Mouse (Mus musculus) ES-E14 (cell line): ENCODE results near the gene Hist4h4. TPM values are rescaled to one million over a fixed set of nuclear protein-coding genes. Genes with fewer than 3 reads are reported as not detected.
"Not testable (repeated sequence)": the region's sequence is repeated elsewhere in the genome, so short reads cannot be mapped to it uniquely, and the experiment has no call there.

Experiments
- DNase-seq: peaks from one replicate; pipeline ENCODE4 v3.0.0-alpha.2; 2013; ENCODE audit warnings: low read depth, low spot score
- H3K27ac ChIP-seq: 2 replicates; pipeline ENCODE4 v1.5.1; 2012; ENCODE audit warnings: low read depth, mild to moderate bottlenecking, low read length, moderate library complexity, mixed read lengths; ENCODE audit not compliant: poor library complexity, insufficient read depth, severe bottlenecking
- H3K36me3 ChIP-seq: 2 replicates; pipeline ENCODE4 v1.6.1; 2012; ENCODE audit warnings: mild to moderate bottlenecking, low read length, moderate library complexity, mixed read lengths; ENCODE audit not compliant: control insufficient read depth, poor library complexity, insufficient read depth, severe bottlenecking
- H3K4me1 ChIP-seq, 2 experiments: fragments of 150-350 bp in 1 of 2; sonication (generic) in 1 of 2; 2 replicates each; pipeline ENCODE4 v1.6.1; 2012; ENCODE audit warnings: low read length in 2 of 2, mild to moderate bottlenecking in 1 of 2, mixed read lengths in 1 of 2; ENCODE audit not compliant: control insufficient read depth in 2 of 2, insufficient read depth in 2 of 2, poor library complexity in 1 of 2
- H3K4me3 ChIP-seq, 2 experiments: fragments of 150-350 bp in 1 of 2; sonication (generic) in 1 of 2; 2 replicates each; pipeline ENCODE4 v1.5.1; 2012; ENCODE audit warnings: low read length in 2 of 2, low read depth in 1 of 2, mild to moderate bottlenecking in 1 of 2, mixed read lengths in 1 of 2; ENCODE audit not compliant: insufficient read depth in 1 of 2, poor library complexity in 1 of 2, severe bottlenecking in 1 of 2
- H3K9ac ChIP-seq: 2 replicates; pipeline ENCODE4 v1.6.1; 2012; ENCODE audit warnings: low read depth, mild to moderate bottlenecking, low read length, mixed read lengths; ENCODE audit not compliant: poor library complexity, insufficient read depth, severe bottlenecking
- H3K9me3 ChIP-seq: fragments of 150-350 bp; sonication (generic); 2 replicates; pipeline ENCODE4 v1.6.1; 2012; ENCODE audit warnings: low read depth, mild to moderate bottlenecking, low read length; ENCODE audit not compliant: control insufficient read depth, insufficient read depth
- CHD2 ChIP-seq: IDR thresholded peaks from 2 replicates; pipeline ENCODE4 v1.6.1; 2014; ENCODE audit warnings: mild to moderate bottlenecking, low read depth, low read length, inconsistent platforms
- HCFC1 ChIP-seq: IDR thresholded peaks from 2 replicates; pipeline ENCODE4 v1.6.1; 2012; ENCODE audit warnings: low read length, inconsistent platforms, borderline replicate concordance; ENCODE audit not compliant: insufficient read depth
- MAFK ChIP-seq: IDR thresholded peaks from 2 replicates; pipeline ENCODE4 v1.6.1; 2014; ENCODE audit warnings: mild to moderate bottlenecking, low read depth, low read length, inconsistent platforms; ENCODE audit not compliant: insufficient read depth
- ZC3H11A ChIP-seq: IDR thresholded peaks from 2 replicates; pipeline ENCODE4 v1.6.1; 2012; ENCODE audit warnings: low read depth, mild to moderate bottlenecking, inconsistent platforms, low read length, borderline replicate concordance
- ZNF384 ChIP-seq: IDR thresholded peaks from 2 replicates; pipeline ENCODE4 v1.6.1; 2012; ENCODE audit warnings: low read depth, low read length, inconsistent platforms
- in situ Hi-C, 2 experiments: fragments of 600-800 bp; cut with MboI; formaldehyde crosslinking; loops; one replicate each; pipeline ENCODE4 v1.15.1; 2025; ENCODE audit warnings: low sequenced_read_pairs in 2 of 2, inconsistent platforms in 1 of 2; ENCODE audit not compliant: unreplicated experiment in 2 of 2
- total RNA-seq: library from RNA; depleted of rRNA; stranded (reverse); fragments of 300-350 nt; gene quantifications from 2 replicates; pipeline ENCODE4 v1.2.3, GENCODE M21; 2012

Hist4h4 gene
- total RNA-seq, 1 experiment: 110 TPM

- Histone ChIP-seq H3K4me1 (peaks cover 4 to 7% of the 10 kb centered on the region in 2 experiments; a peak in 1 of 4 replicates), H3K36me3 (peaks cover 3% of the 10 kb centered on the region; the same call in 1 of the 2 replicates), H3K4me3 (peak overlapping the region; percentile 14 to 23; a peak in 2 of 4 replicates), H3K27ac (no peak overlapping the region), H3K9me3 (no peaks in the 10 kb centered on the region), H3K9ac (no peak overlapping the region)
- no peak for DNase-seq
- no peak for TF ChIP-seq MAFK
- in situ Hi-C loops: no loop called here
Observed at GRCm38 (mm10) chr6:136804705-136805408, 642 bp upstream of the Hist4h4 start.

DNA sequence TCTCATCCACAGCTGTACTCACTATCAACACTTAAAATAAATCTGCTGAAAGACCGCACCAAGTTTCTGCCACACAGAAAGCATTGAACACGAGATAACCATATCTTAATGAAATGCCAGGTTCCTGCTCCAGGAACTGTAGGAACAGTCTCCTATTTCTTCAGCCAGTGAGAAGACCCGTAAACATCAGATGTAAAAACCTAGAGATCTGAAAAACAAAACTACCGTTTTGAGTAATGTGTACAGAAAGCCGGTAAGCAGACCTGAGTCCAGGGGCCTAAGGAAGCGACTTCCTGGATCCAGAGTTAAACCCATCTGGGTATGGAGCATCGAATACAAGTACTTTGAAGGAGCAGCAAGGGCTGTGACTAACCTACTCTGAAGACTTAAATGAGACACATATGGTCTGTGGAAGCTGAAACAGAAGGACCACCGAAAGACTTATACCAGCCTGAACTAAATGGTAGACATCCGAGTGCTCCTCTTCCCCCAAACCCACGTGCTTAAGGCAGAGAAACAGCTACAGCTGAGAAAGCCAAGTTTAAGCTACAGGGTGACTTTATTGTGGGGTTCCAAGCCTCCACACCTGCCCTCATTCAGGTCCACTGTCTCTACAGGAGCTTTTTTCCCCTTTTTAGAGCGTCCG is 999 bp downstream of the Hist4h4 start:
- no peak for DNase-seq
- H3K9me3 ChIP-seq: no peaks in the 10 kb centered on the region
- no peak for TF ChIP-seq ZC3H11A
- no peak for TF ChIP-seq ZNF384
- TF ChIP-seq CHD2: 0 out of 2 replicates have a peak, but pooled peaks have one; percentile 29
- TF ChIP-seq HCFC1: no peak
- no peaks in the 10 kb centered on the region for H3K36me3 ChIP-seq
- in situ Hi-C loops: no loop called here
- H3K4me1 ChIP-seq: peaks cover 4 to 5% of the 10 kb centered on the region in 2 experiments; a peak in 1 of 4 replicates
- H3K27ac ChIP-seq: no peak overlapping the region; the same call in 1 of the 2 replicates
- peak overlapping the region; percentile 2 to 62; a peak in 2 of 4 replicates for H3K4me3 ChIP-seq
- no peak overlapping the region; the same call in 1 of the 2 replicates for H3K9ac ChIP-seq

GRCm38 (mm10) chr6:136801274-136801673 is 2.9 kb downstream of the Hist4h4 start:
- no peak for TF ChIP-seq ZC3H11A
- TF ChIP-seq MAFK: no peak
- TF ChIP-seq ZNF384: no peak
- TF ChIP-seq HCFC1: no peak
- no peak for TF ChIP-seq CHD2
- Histone ChIP-seq H3K27ac (no peak overlapping the region), H3K9ac (no peak overlapping the region), H3K9me3 (no peaks in the 10 kb centered on the region), H3K4me3 (no peak overlapping the region), H3K4me1 (0 out of 4 replicates have a peak, but pooled peaks cover 0 to 4% of the 10 kb centered on the region in 2 experiments), H3K36me3 (no peaks in the 10 kb centered on the region)
- DNase-seq: no peak
- in situ Hi-C loops: no loop called here

DNA sequence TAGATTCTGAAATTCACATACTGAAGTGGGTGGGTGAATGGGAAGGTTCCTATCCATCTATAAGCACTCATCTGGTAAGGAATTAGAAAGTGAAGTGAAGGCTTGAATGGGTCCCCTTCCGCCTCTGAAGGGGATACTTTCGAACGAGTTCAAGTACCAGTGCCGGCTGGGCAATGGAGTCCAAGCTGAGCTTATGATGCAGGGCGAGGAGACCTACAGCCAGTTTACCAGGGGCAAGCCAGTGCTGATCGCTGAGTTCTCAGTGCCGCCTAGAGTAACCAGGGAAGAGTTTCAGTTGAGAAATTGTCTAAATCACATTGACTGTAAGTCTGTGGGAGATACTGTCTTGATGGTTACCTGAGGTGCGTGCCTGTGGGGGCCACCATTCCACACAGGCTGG is 3.5 kb downstream of the Hist4h4 start:
- TF ChIP-seq CHD2: no peak
- no peak for TF ChIP-seq ZC3H11A
- no peak for TF ChIP-seq MAFK
- DNase-seq: no peak
- 0 out of 4 replicates have a peak, but pooled peaks cover 0 to 4% of the 10 kb centered on the region in 2 experiments for H3K4me1 ChIP-seq
- no peaks in the 10 kb centered on the region for H3K36me3 ChIP-seq
- in situ Hi-C loops: no loop called here
- no peak overlapping the region for H3K4me3 ChIP-seq
- no peaks in the 10 kb centered on the region for H3K9me3 ChIP-seq
- no peak overlapping the region for H3K27ac ChIP-seq
- no peak overlapping the region for H3K9ac ChIP-seq

DNA sequence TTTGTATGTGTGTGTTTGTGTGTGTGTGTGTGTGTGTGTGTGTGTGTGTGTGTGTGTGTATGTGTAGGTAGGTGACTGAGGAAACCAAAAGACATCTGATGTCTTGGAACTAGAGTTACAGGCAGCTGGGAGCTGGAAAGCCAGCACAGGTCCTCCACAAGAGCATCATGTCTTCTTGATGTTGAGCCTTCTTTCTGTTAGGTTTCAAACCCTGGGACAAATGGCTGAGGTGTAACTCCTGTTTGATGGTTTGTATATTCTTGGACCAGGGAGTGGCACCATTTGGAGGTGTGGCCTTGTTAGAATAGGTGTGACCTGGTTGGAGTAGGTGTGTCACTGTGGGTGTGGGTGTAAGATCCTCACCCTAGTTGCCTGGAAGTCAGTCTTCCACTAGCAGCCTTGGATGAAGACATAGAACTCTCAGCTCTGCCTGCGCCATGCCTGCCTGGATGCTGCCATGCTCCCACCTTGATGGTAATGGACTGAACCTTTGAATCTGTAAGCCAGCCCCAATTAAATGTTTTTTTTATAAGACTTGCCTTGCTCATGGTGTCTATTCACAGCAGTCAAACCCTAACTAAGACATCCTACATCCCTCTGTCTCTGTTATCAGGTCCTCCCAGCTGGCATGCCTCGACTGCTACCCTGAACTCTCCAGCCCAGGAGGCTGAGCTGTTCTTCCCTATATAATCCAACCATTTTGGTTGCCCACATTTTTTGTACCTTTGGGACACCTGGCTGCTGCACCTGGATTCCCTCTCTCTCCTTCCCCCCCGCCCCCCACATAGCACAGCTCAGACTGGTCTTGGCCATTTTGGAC is 6.1 kb downstream of the Hist4h4 start:
- H3K9me3 ChIP-seq, H3K27ac ChIP-seq, DNase-seq, H3K4me3 ChIP-seq, H3K36me3 ChIP-seq, H3K9ac ChIP-seq, in situ Hi-C loops, H3K4me1 ChIP-seq: not testable (repeated sequence)
